Mouse (Mus musculus) ES-E14 (cell line): ENCODE results near the gene Dpm2. TPM values are rescaled to one million over a fixed set of nuclear protein-coding genes. Genes with fewer than 3 reads are reported as not detected.

ENCODE experiments used
- DNase-seq: peaks from one replicate; pipeline ENCODE4 v3.0.0-alpha.2; 2013; ENCODE audit warnings: low read depth, low spot score
- H3K27ac ChIP-seq: 2 replicates; pipeline ENCODE4 v1.5.1; 2012; ENCODE audit warnings: low read depth, mild to moderate bottlenecking, low read length, moderate library complexity, mixed read lengths; ENCODE audit not compliant: poor library complexity, insufficient read depth, severe bottlenecking
- H3K36me3 ChIP-seq: 2 replicates; pipeline ENCODE4 v1.6.1; 2012; ENCODE audit warnings: mild to moderate bottlenecking, low read length, moderate library complexity, mixed read lengths; ENCODE audit not compliant: control insufficient read depth, poor library complexity, insufficient read depth, severe bottlenecking
- H3K4me1 ChIP-seq, 2 experiments: fragments of 150-350 bp in 1 of 2; sonication (generic) in 1 of 2; 2 replicates each; pipeline ENCODE4 v1.6.1; 2012; ENCODE audit warnings: low read length in 2 of 2, mild to moderate bottlenecking in 1 of 2, mixed read lengths in 1 of 2; ENCODE audit not compliant: control insufficient read depth in 2 of 2, insufficient read depth in 2 of 2, poor library complexity in 1 of 2
- H3K4me3 ChIP-seq, 2 experiments: fragments of 150-350 bp in 1 of 2; sonication (generic) in 1 of 2; 2 replicates each; pipeline ENCODE4 v1.5.1; 2012; ENCODE audit warnings: low read length in 2 of 2, low read depth in 1 of 2, mild to moderate bottlenecking in 1 of 2, mixed read lengths in 1 of 2; ENCODE audit not compliant: insufficient read depth in 1 of 2, poor library complexity in 1 of 2, severe bottlenecking in 1 of 2
- H3K9ac ChIP-seq: 2 replicates; pipeline ENCODE4 v1.6.1; 2012; ENCODE audit warnings: low read depth, mild to moderate bottlenecking, low read length, mixed read lengths; ENCODE audit not compliant: poor library complexity, insufficient read depth, severe bottlenecking
- H3K9me3 ChIP-seq: fragments of 150-350 bp; sonication (generic); 2 replicates; pipeline ENCODE4 v1.6.1; 2012; ENCODE audit warnings: low read depth, mild to moderate bottlenecking, low read length; ENCODE audit not compliant: control insufficient read depth, insufficient read depth
- CHD2 ChIP-seq: IDR thresholded peaks from 2 replicates; pipeline ENCODE4 v1.6.1; 2014; ENCODE audit warnings: mild to moderate bottlenecking, low read depth, low read length, inconsistent platforms
- HCFC1 ChIP-seq: IDR thresholded peaks from 2 replicates; pipeline ENCODE4 v1.6.1; 2012; ENCODE audit warnings: low read length, inconsistent platforms, borderline replicate concordance; ENCODE audit not compliant: insufficient read depth
- MAFK ChIP-seq: IDR thresholded peaks from 2 replicates; pipeline ENCODE4 v1.6.1; 2014; ENCODE audit warnings: mild to moderate bottlenecking, low read depth, low read length, inconsistent platforms; ENCODE audit not compliant: insufficient read depth
- ZC3H11A ChIP-seq: IDR thresholded peaks from 2 replicates; pipeline ENCODE4 v1.6.1; 2012; ENCODE audit warnings: low read depth, mild to moderate bottlenecking, inconsistent platforms, low read length, borderline replicate concordance
- ZNF384 ChIP-seq: IDR thresholded peaks from 2 replicates; pipeline ENCODE4 v1.6.1; 2012; ENCODE audit warnings: low read depth, low read length, inconsistent platforms
- in situ Hi-C, 2 experiments: fragments of 600-800 bp; cut with MboI; formaldehyde crosslinking; loops; one replicate each; pipeline ENCODE4 v1.15.1; 2025; ENCODE audit warnings: low sequenced_read_pairs in 2 of 2, inconsistent platforms in 1 of 2; ENCODE audit not compliant: unreplicated experiment in 2 of 2
- total RNA-seq: library from RNA; depleted of rRNA; stranded (reverse); fragments of 300-350 nt; gene quantifications from 2 replicates; pipeline ENCODE4 v1.2.3, GENCODE M21; 2012

The Dpm2 gene
- total RNA-seq, 1 experiment = 44.1 TPM

GRCm38 (mm10) chr2:32541333-32541908 is 29.2 kb upstream of the Dpm2 start:
- Histone ChIP-seq H3K4me1 (peaks cover 5 to 26% of the 10 kb centered on the region in 2 experiments; a peak in 2 of 4 replicates), H3K9ac (no peak overlapping the region), H3K9me3 (no peaks in the 10 kb centered on the region), H3K27ac (no peak overlapping the region; the same call in 1 of the 2 replicates), H3K4me3 (no peak overlapping the region), H3K36me3 (peaks cover 2% of the 10 kb centered on the region; the same call in 1 of the 2 replicates)
- DNase-seq = no peak
- in situ Hi-C loops = no loop called here
- TF ChIP-seq CHD2 (no peak), HCFC1 (no peak), ZC3H11A (no peak), ZNF384 (no peak), MAFK (no peak)

- H3K9ac ChIP-seq = no peak overlapping the region
- in situ Hi-C loops = no loop called here
- peaks cover 3 to 26% of the 10 kb centered on the region in 2 experiments; a peak in 2 of 4 replicates for H3K4me1 ChIP-seq
- DNase-seq = no peak
- TF ChIP-seq ZNF384 = no peak
- TF ChIP-seq ZC3H11A = no peak
- TF ChIP-seq HCFC1 = no peak
- TF ChIP-seq CHD2 = no peak
- no peak for TF ChIP-seq MAFK
- no peak overlapping the region for H3K4me3 ChIP-seq
- peaks cover 2% of the 10 kb centered on the region; the same call in 1 of the 2 replicates for H3K36me3 ChIP-seq
- H3K27ac ChIP-seq = no peak overlapping the region
- H3K9me3 ChIP-seq = no peaks in the 10 kb centered on the region
These were observed 28.6 kb upstream of the Dpm2 start for GRCm38 (mm10) chr2:32541986-32542573.

GRCm38 (mm10) chr2:32543031-32543449 is 27.6 kb upstream of the Dpm2 start:
- TF ChIP-seq HCFC1 (no peak), CHD2 (no peak), ZNF384 (no peak), ZC3H11A (no peak), MAFK (no peak)
- in situ Hi-C loops = no loop called here
- Histone ChIP-seq H3K9ac (no peak overlapping the region), H3K4me3 (no peak overlapping the region), H3K4me1 (peaks cover 2 to 18% of the 10 kb centered on the region in 2 experiments; a peak in 2 of 4 replicates), H3K9me3 (no peaks in the 10 kb centered on the region), H3K36me3 (peaks cover 2% of the 10 kb centered on the region; the same call in 1 of the 2 replicates), H3K27ac (no peak overlapping the region)
- DNase-seq = no peak

- Histone ChIP-seq H3K36me3 (no peaks in the 10 kb centered on the region), H3K9me3 (no peaks in the 10 kb centered on the region), H3K27ac (no peak overlapping the region), H3K4me3 (no peak overlapping the region), H3K9ac (no peak overlapping the region), H3K4me1 (no peaks in the 10 kb centered on the region)
- no peak for DNase-seq
- in situ Hi-C loops = no loop called here
- no peak for TF ChIP-seq MAFK
- no peak for TF ChIP-seq CHD2
- no peak for TF ChIP-seq ZC3H11A
- TF ChIP-seq ZNF384 = no peak
- TF ChIP-seq HCFC1 = no peak
These were observed 23.7 kb upstream of the Dpm2 start for GRCm38 (mm10) chr2:32546951-32547350.
